Mouse (Mus musculus): ENCODE results near the gene Irak2.

- no peak for TF ChIP-seq POLR2A (IDR thresholded peaks at IDR 0.05; ENCODE audit: low read depth, low read length)
- peak; percentile 80 for TF ChIP-seq EP300 (IDR thresholded peaks at IDR 0.05; ENCODE audit: low read length)
Measured at GRCm38 (mm10) chr6:113664305-113664704, 26.0 kb downstream of the Irak2 start.
